Mouse (Mus musculus): ENCODE results near the gene Cga. TPM values are rescaled to one million over a fixed set of nuclear protein-coding genes. Genes with fewer than 3 reads are reported as not detected.

Gene Cga
- total RNA-seq, 2 experiments from 2014 or later = not detected

Other genes starting within 250 kb of the Cga start
- 10 to 100 TPM; 15.0 to 16.1 TPM for gene Slc35a1, start 206.3 kb upstream of the Cga start, total RNA-seq (2021)
- gene Cfap206, start 163.6 kb upstream of the Cga start, total RNA-seq (2021) = under 1 TPM; 0.18 to 0.22 TPM
- not detected for gene Gm136, start 137.5 kb upstream of the Cga start, total RNA-seq (2021)
- 10 to 100 TPM; 57.9 to 59.8 TPM for gene Smim8, start 115.4 kb upstream of the Cga start, total RNA-seq (2021)
- gene Zfp292, start 10.8 kb upstream of the Cga start, total RNA-seq (2021) = 10 to 100 TPM; 14.6 to 15.6 TPM